Mouse (Mus musculus): ENCODE measurements around the gene Avp. TPM values are rescaled to one million over a fixed set of nuclear protein-coding genes. Genes with fewer than 3 reads are reported as not detected.
A peak's percentile ranks its signal among the peaks of the same experiment; 100 is the strongest.

Avp gene
- total RNA-seq (2021) (not detected), polyA plus RNA-seq (2012; rRNA removed) (not detected in 2 replicates)
- long read RNA-seq = 0 reads

GRCm38 (mm10) chr2:130582552-130582951, at the start of gene Avp:
Gene Avp (minus strand): TSS chr2:130582554.
- no peak for DNase-seq

- DNase-seq = peak; percentile 93
These were observed 47.5 kb upstream of the Avp start, which contains the start of the genes Fastkd5 and Ubox5 for GRCm38 (mm10) chr2:130629839-130630203. Gene Fastkd5 (minus strand): TSS chr2:130630027. Gene Ubox5 (minus strand): TSS chr2:130630038.

GRCm38 (mm10) chr2:130629080-130629838, 46.9 kb upstream of the Avp start:
- no peak for DNase-seq

- no peak for DNase-seq
These were observed 46.1 kb upstream of the Avp start for GRCm38 (mm10) chr2:130628424-130628823.

- no peak for DNase-seq
These were observed 36.6 kb upstream of the Avp start for GRCm38 (mm10) chr2:130618972-130619371.

- peak; percentile 32 for DNase-seq
These were observed 30.7 kb upstream of the Avp start for GRCm38 (mm10) chr2:130613091-130613490.

GRCm38 (mm10) chr2:130602195-130602594, 19.8 kb upstream of the Avp start:
- DNase-seq = no peak

GRCm38 (mm10) chr2:130598399-130598798, 16.0 kb upstream of the Avp start:
- DNase-seq = no peak

- DNase-seq = no peak
These were observed 15.3 kb upstream of the Avp start for GRCm38 (mm10) chr2:130597601-130598010.

- DNase-seq = no peak
These were observed 13.2 kb upstream of the Avp start for GRCm38 (mm10) chr2:130595596-130595995.

GRCm38 (mm10) chr2:130591016-130591415, 8.7 kb upstream of the Avp start:
- DNase-seq = no peak

- no peak for DNase-seq
These were observed 7.4 kb upstream of the Avp start for GRCm38 (mm10) chr2:130589761-130590160.

- no peak for DNase-seq
These were observed 6.8 kb upstream of the Avp start for GRCm38 (mm10) chr2:130589157-130589556.

- DNase-seq = no peak
These were observed 6.0 kb upstream of the Avp start for GRCm38 (mm10) chr2:130588373-130588772.

GRCm38 (mm10) chr2:130586016-130586415, 3.7 kb upstream of the Avp start:
- no peak for DNase-seq

GRCm38 (mm10) chr2:130583902-130584560, 1.7 kb upstream of the Avp start:
- peak; percentile 46 for DNase-seq

- no peak for DNase-seq
These were observed 1.2 kb downstream of the Avp start for GRCm38 (mm10) chr2:130581201-130581600.

- DNase-seq = no peak
These were observed 2.6 kb downstream of the Avp start for GRCm38 (mm10) chr2:130579791-130580190.

- DNase-seq = peak; percentile 85
These were observed 4.2 kb downstream of the Avp start for GRCm38 (mm10) chr2:130578148-130578547.

GRCm38 (mm10) chr2:130577632-130578031, 4.7 kb downstream of the Avp start:
- peak; percentile 73 for DNase-seq

- no peak for DNase-seq
These were observed 5.3 kb downstream of the Avp start for GRCm38 (mm10) chr2:130577021-130577420.

GRCm38 (mm10) chr2:130576564-130576963, 5.8 kb downstream of the Avp start:
- peak; percentile 27 for DNase-seq

- DNase-seq = no peak
These were observed 6.5 kb downstream of the Avp start, which contains the start of gene Oxt for GRCm38 (mm10) chr2:130575873-130576272. Gene Oxt (plus strand): TSS chr2:130576173.
